ENCODE assay signal across 19 mouse cellular contexts in genomic region chr6:146446032-146446704, GRCm38 (mm10). TPM values are rescaled to one million over a fixed set of nuclear protein-coding genes. Genes with fewer than 3 reads are reported as not detected.
DNase-seq lines count a peak whose midpoint lies in the region; ATAC-seq and TF ChIP-seq lines count a peak whose summit lies in the region.
"Had no signal": no experiment of that assay in that cellular context is flagged by ENCODE, and none has a peak within 500 bp of the region (broad histone marks: within the 10 kb centered on the region; RNA-seq: fewer than 3 reads in every experiment).

No protein-coding gene starts in this region.

- no peaks in the 10 kb centered on the region for H3K4me1 ChIP-seq in forebrain, embryonic 15.5 days
- no peaks in the 10 kb centered on the region for H3K4me1 ChIP-seq in forebrain, embryonic 14.5 days (ENCODE audit: control insufficient read depth, insufficient read depth, low read length)
- H3K4me1 ChIP-seq in midbrain, embryonic 13.5 days (replicated peaks) = no peaks in the 10 kb centered on the region
- no peaks in the 10 kb centered on the region for H3K4me1 ChIP-seq in midbrain, embryonic 10.5 days
- no peaks in the 10 kb centered on the region for H3K4me1 ChIP-seq in midbrain, embryonic 15.5 days
- H3K4me1 ChIP-seq: heart, embryonic 15.5 days; liver, embryonic 13.5 days had no signal

- no peaks in the 10 kb centered on the region for H3K36me3 ChIP-seq in forebrain, embryonic 15.5 days
- no peaks in the 10 kb centered on the region for H3K36me3 ChIP-seq in forebrain, embryonic 14.5 days (ENCODE audit: control insufficient read depth, insufficient read depth, low read length)
- H3K36me3 ChIP-seq in midbrain, embryonic 13.5 days = no peaks in the 10 kb centered on the region
- H3K36me3 ChIP-seq in midbrain, embryonic 10.5 days = no peaks in the 10 kb centered on the region
- H3K36me3 ChIP-seq in midbrain, embryonic 15.5 days (replicated peaks) = no peaks in the 10 kb centered on the region
- H3K36me3 ChIP-seq: heart, embryonic 15.5 days; liver, embryonic 13.5 days had no signal

- no peak overlapping the region for H3K4me2 ChIP-seq in forebrain, embryonic 15.5 days (replicated peaks)
- no peak overlapping the region for H3K4me2 ChIP-seq in forebrain, embryonic 14.5 days (ENCODE audit: low read length)
- no peak overlapping the region for H3K4me2 ChIP-seq in midbrain, embryonic 13.5 days (replicated peaks)
- H3K4me2 ChIP-seq in midbrain, embryonic 15.5 days = no peak overlapping the region
- H3K4me2 ChIP-seq: heart, embryonic 15.5 days; liver, embryonic 13.5 days had no signal

- H3K9me3 ChIP-seq in forebrain, embryonic 15.5 days = no peaks in the 10 kb centered on the region
- no peaks in the 10 kb centered on the region for H3K9me3 ChIP-seq in forebrain, embryonic 14.5 days (replicated peaks; ENCODE audit: control insufficient read depth, low read length)
- H3K9me3 ChIP-seq in midbrain, embryonic 13.5 days = no peaks in the 10 kb centered on the region
- no peaks in the 10 kb centered on the region for H3K9me3 ChIP-seq in midbrain, embryonic 10.5 days (replicated peaks)
- H3K9me3 ChIP-seq in midbrain, embryonic 15.5 days = no peaks in the 10 kb centered on the region
- H3K9me3 ChIP-seq: heart, embryonic 15.5 days; liver, embryonic 13.5 days had no signal

- TF ChIP-seq CTCF in layer of hippocampus, adult 2 months (conservative IDR thresholded peaks at IDR 0.05) = no peak

- WGBS in forebrain, embryonic 15.5 days = 88% methylated on average over 11 of the region's 11 CpGs
- WGBS in forebrain, embryonic 14.5 days = 90% methylated on average over 11 of the region's 11 CpGs
- 90% methylated on average over 11 of the region's 11 CpGs for WGBS in midbrain, embryonic 13.5 days
- WGBS in midbrain, embryonic 10.5 days = 94% methylated on average over 11 of the region's 11 CpGs
- WGBS in midbrain, embryonic 15.5 days = 82% methylated on average over 11 of the region's 11 CpGs

- no peaks in the 10 kb centered on the region for H3K27me3 ChIP-seq in forebrain, embryonic 15.5 days
- no peaks in the 10 kb centered on the region for H3K27me3 ChIP-seq in forebrain, embryonic 14.5 days (replicated peaks; ENCODE audit: control insufficient read depth, insufficient read depth, low read length)
- no peaks in the 10 kb centered on the region for H3K27me3 ChIP-seq in midbrain, embryonic 13.5 days
- no peaks in the 10 kb centered on the region for H3K27me3 ChIP-seq in midbrain, embryonic 10.5 days (ENCODE audit: low read depth, poor library complexity, severe bottlenecking)
- H3K27me3 ChIP-seq in midbrain, embryonic 15.5 days (replicated peaks) = no peaks in the 10 kb centered on the region
- H3K27me3 ChIP-seq: heart, embryonic 15.5 days had no signal

- H3K27ac ChIP-seq in forebrain, embryonic 15.5 days (replicated peaks) = no peak overlapping the region
- no peak overlapping the region for H3K27ac ChIP-seq in forebrain, embryonic 14.5 days (ENCODE audit: low read depth, low read length)
- peak overlapping the region; percentile 19; the same call in 1 of the 2 replicates for H3K27ac ChIP-seq in layer of hippocampus, adult 2 months
- H3K27ac ChIP-seq in midbrain, embryonic 13.5 days = no peak overlapping the region
- H3K27ac ChIP-seq in midbrain, embryonic 10.5 days (replicated peaks) = no peak overlapping the region
- no peak overlapping the region for H3K27ac ChIP-seq in midbrain, embryonic 15.5 days
- H3K27ac ChIP-seq: heart, adult 2 months; heart, embryonic 15.5 days; kidney, postnatal 0 days; liver, embryonic 13.5 days had no signal

- H3K4me3 ChIP-seq in forebrain, embryonic 15.5 days = no peak overlapping the region
- H3K4me3 ChIP-seq in forebrain, embryonic 14.5 days (ENCODE audit: low read depth, low read length) = no peak overlapping the region
- no peak overlapping the region for H3K4me3 ChIP-seq in layer of hippocampus, adult 2 months
- no peak overlapping the region for H3K4me3 ChIP-seq in midbrain, embryonic 13.5 days (replicated peaks)
- H3K4me3 ChIP-seq in midbrain, embryonic 10.5 days = no peak overlapping the region
- no peak overlapping the region for H3K4me3 ChIP-seq in midbrain, embryonic 15.5 days
- H3K4me3 ChIP-seq: heart, adult 2 months; heart, embryonic 15.5 days; liver, embryonic 13.5 days had no signal

- no peak for DNase-seq in forebrain, embryonic 14.5 days (ENCODE audit: low spot score)
- no peak for DNase-seq in layer of hippocampus, adult 2 months (ENCODE audit: low spot score in 2 of 2)
- DNase-seq in layer of hippocampus, postnatal 36 days = no peak
- no peak for DNase-seq in midbrain, embryonic 10.5 days (ENCODE audit: low spot score)
- DNase-seq: adrenal gland, postnatal 10 days; B cell, adult 2 months; cerebellum, postnatal 25 days; gastrocnemius, postnatal 14 days; heart, adult 2 months; kidney, adult 11 months; liver, embryonic 13.5 days; right cerebral cortex, postnatal 4 days; thymus, postnatal 14 days had no signal

- ATAC-seq in forebrain, embryonic 15.5 days (replicated peaks) = peak; percentile 32; the same call in 1 of the 2 replicates
- no peak for ATAC-seq in forebrain, embryonic 14.5 days
- 0 out of 2 replicates have a peak, but pooled peaks have one; percentile 43 for ATAC-seq in midbrain, embryonic 13.5 days
- ATAC-seq in midbrain, embryonic 15.5 days (replicated peaks) = peak; percentile 73; the same call in 1 of the 2 replicates
- no peak for ATAC-seq in erythroblast, adult 5-6 weeks (replicated peaks; ENCODE audit: low FRiP score, poor library complexity, severe bottlenecking)

- H3K9ac ChIP-seq in forebrain, embryonic 15.5 days (replicated peaks) = no peak overlapping the region
- H3K9ac ChIP-seq in forebrain, embryonic 14.5 days (ENCODE audit: low read length) = no peak overlapping the region
- no peak overlapping the region for H3K9ac ChIP-seq in midbrain, embryonic 13.5 days (replicated peaks)
- no peak overlapping the region for H3K9ac ChIP-seq in midbrain, embryonic 15.5 days
- H3K9ac ChIP-seq: heart, embryonic 15.5 days; liver, embryonic 13.5 days had no signal

RNA-seq across cellular contexts. Expression of gene Itpr2, which starts 55.9 kb away (rescaled TPM):
- 4.2 and 5.1 TPM in 2 replicates for polyA plus RNA-seq in forebrain, embryonic 15.5 days (2015; fragmentation: Nextera tagmentation; extraction: Ambion mirVana)
- polyA plus RNA-seq in forebrain, embryonic 14.5 days (2014; fragmentation: Nextera tagmentation; extraction: Ambion mirVana) = 2.4 and 4.5 TPM in 2 replicates
- 10 to 100 TPM; 15.6 to 22.1 TPM for total RNA-seq in layer of hippocampus, adult 2 months (2021)
- total RNA-seq in layer of hippocampus, postnatal 36 days (2021) = 10 to 100 TPM; 15.7 to 21.3 TPM
- 4.3 and 4.5 TPM in 2 replicates for polyA plus RNA-seq in midbrain, embryonic 13.5 days (2015; fragmentation: Nextera tagmentation; extraction: Ambion mirVana)
- 4.4 and 5.2 TPM in 2 replicates for polyA plus RNA-seq in midbrain, embryonic 10.5 days (2016; fragmentation: Nextera tagmentation; extraction: Ambion mirVana)
- polyA plus RNA-seq in midbrain, embryonic 15.5 days (2015; fragmentation: Nextera tagmentation; extraction: Ambion mirVana) = 8.4 and 9.3 TPM in 2 replicates
- total RNA-seq in erythroblast, adult 5-6 weeks (2015; ENCODE audit: low replicate concordance) = 1.9 and 8.6 TPM in 2 replicates
- 8.1 and 8.4 TPM in 2 replicates for total RNA-seq in erythroblast, adult 5-6 weeks (2017; ENCODE audit: low replicate concordance)

Comparison
In these comparisons a context has a peak if more than half of its experiments do, and no peak if none do; other contexts are left out.
1. ATAC-seq: peak in forebrain, embryonic 15.5 days (single experiment), midbrain, embryonic 13.5 days (single experiment) and midbrain, embryonic 15.5 days (single experiment); none in forebrain, embryonic 14.5 days (single experiment) and erythroblast, adult 5-6 weeks (single experiment).